Mouse (Mus musculus): Measurements from ENCODE around the gene Jakmip3.
A peak's percentile ranks its signal among the peaks of the same experiment; 100 is the strongest.

Jakmip3 gene

DNA sequence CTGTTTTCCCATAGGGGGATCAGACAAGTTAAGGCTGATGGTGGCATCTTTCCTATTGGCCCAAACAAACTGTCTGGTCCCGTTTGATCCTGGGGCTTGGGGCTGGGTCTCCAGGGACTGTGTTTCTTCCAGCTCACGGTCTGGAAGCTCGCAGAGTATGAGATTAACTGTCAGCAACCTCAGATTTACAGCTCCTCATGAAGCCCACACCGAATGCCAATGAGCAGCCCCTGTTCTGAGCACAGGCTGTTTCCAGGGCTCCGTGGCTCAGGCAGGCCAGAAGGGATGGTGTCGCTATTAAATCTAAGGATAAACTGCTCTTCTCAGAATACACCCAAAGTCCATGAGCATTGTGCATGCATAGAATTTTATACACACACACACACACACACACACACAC, 133.7 kb downstream of the Jakmip3 start:
- DNase-seq, result no peak

DNA sequence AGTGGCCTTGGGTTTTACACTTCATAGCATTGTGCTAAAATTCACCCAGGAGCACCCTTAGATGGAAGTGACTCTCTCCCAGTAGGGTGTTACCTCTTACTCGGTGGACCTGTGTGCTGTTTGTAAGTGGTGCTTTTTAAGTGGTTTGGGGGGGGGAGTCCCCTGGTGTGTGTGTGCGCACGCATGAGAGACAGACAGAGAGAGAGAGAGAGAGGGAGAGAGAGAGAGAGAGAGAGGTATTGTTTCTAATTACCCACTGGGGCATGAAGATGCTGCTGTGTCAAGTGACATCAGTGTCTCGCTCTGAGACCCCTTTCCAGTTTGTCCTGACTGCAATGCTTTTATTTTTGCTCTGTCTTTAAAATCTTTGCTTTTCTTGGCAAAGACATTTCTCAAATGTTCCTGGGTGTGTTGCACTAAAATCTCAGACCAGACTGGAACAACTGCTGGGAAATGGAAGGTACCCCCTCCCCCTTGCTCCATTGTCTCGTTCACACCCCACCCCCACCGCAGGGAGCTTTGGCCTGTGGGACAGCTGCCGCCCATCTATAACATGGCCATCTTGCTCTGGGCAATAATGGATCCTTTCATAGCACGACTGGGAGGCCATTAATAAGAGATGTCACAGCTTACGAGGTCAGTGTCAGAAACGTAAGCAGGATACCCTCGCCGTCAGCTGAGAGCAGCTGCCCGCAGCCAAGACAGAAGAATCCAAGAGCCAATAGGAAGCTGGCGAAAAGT, 134.7 kb downstream of the Jakmip3 start:
- no peak for DNase-seq

DNA sequence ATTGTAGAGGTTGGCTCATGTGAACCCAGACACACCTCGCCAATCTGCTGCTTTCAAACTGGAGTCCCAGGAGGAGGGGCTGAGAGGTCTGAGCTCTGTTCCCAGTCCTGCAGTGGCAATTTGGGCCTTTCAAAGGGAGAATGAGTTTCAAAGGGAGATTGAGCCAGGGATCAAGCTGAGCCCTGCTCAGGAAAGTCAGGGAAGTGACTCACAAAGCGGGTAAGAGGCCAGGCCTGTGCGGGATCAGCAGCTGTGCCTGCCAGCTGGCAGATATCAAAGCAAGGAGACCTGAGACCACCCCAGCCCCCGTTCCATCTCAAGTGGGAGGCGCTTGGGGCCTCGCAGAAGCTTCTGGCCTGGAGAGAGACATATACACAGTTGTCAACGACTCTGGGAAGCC, 136.8 kb downstream of the Jakmip3 start:
- peak; percentile 73 for DNase-seq

DNA sequence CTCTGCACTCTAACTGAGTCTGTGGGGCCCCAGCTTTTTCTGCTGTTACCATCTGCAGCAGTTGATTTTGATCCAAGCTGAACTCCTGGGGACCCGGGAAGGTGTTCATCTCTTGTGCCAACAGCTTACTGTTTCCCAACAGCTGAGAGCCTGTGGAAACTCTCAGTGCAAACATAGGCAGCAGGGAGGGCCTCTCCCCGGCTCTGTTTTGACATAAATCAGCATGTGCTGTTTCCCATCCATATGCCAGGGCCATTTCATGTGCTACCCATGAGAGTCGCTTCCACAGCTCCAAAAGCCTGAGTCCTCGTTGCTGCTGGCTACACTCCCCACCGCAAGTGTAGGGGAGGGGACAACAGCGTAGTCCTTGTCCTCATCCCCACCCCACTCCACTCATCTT, 137.7 kb downstream of the Jakmip3 start:
- peak; percentile 42 for DNase-seq

DNA sequence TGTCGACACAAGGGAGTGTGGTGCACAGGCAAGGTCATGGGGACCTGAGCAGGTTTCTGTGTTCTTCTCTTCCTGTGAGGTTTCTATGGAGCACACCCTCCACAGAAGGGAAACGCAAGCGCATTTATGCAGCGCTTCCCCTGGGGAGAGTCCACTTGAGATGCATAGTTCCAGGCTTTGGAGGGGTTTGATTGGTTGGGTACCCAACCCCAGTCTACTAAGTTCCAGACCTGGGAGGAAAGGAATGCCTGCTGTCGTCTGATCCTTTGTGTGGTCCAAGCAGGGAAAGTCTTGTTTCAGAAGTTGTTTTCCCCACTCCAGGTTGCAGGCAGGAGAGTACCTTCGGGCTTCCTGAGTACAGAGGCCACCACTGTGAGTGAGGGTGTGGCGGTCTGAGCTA, 138.6 kb downstream of the Jakmip3 start:
- no peak for DNase-seq

DNA sequence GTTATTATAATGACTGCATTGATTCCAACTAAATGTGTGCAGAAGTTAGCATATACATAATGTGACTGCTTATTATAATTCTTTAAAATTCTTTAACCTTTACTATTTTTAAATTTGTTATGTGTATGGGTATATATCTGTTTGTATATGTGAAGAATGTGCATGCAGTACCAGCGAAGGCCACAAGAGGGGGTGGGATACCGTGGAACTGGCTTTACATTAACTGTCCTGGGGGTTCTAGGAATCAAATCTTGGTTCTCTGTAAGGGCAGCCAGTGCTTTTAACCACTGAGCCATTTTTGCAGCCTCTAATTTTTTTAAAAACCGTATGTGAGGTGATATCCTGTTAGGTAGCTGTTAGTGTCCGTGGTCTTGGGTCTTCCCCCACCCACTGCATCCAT, 140.2 kb downstream of the Jakmip3 start:
- no peak for DNase-seq

DNA sequence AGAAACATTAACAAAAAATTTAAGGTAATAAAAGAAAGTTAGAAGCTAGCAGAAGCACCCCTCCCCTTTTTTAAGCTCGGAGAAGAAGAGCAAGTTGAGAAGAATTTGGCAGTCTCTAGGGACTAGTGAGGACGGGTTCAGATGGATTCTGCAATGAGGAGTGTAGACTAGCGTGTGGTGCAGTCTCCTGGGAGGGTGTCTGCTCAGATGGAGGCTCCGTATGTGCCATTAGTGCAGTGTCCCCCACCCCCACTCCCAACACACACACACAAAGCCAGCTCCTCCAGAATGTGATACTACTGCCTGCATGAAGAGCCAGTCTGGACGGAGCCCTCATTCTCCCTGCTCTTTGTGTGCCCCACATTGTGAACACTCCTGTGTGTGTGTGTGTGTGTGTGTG, 140.6 kb downstream of the Jakmip3 start:
- DNase-seq, result no peak

DNA sequence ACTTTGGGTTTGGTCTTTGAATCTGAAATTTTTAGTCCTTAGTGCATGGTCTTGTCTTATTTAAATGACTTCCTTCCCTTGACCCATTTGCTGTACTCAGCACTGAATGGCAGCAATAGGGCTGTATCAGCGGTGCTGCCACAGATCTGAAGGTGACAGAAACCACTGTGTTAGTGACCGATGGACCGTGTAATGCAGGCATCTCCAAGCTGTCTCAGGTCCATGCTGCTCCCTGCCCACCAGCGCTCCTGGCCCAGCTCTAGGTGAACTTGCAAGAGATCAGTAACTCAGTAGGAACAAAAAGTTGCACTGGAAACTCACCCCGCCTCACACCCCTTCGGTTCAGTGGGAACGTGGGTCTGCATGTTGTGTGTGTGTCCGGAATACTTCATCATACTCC, 141.8 kb downstream of the Jakmip3 start:
- DNase-seq, result peak; percentile 45

DNA sequence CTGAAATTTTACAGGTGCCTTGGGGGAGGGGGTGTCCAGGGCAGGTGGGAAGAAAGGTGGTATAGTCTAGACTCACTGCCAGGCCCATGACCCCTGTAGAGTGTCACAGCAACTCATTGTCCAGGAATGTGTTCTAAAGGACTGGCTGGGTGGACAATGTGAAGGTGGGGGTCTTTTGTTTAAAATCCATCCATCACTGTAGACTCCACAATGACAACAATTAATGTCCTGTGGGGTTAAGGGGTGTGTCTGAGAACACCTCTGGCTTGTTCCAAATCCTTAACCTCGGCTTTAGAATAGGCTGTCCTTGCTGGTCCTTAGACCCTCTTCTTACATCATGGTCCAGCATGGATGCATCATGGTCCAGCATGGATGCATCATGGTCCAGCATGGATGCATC, 143.8 kb downstream of the Jakmip3 start:
- peak; percentile 47 for DNase-seq

DNA sequence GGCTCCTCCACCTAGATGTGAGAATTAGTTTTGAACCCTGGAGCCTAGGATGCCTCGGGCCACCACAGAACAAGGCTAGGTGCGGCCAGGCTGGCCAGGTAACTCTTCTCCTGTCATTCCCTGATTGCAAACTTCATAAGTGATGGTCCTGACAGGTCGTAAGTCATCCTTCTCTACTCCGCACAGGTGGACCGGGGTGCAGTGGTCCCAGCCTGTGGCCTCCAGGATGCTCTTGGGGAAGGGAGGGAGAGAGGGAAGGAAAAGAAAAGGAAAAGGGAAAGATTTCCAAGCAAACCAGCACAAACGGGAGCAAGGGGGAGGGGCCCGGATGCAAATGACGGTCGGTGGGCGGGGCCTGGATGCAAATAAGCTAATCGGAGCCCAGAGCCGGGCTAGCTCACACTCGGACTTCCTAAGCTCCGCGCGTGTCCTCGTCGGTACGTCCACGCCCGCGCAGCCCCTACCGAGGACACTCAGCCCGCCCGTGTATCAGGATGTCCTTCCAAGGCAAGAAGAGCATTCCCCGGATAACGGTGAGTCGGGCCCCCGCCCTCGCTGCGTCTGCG, 145.2 kb downstream of the Jakmip3 start, which contains the start of gene Dpysl4:
TSS of gene Dpysl4 (plus strand) at position 373 of the 566 bp plus-strand sequence.
- peak; percentile 94 for DNase-seq

DNA sequence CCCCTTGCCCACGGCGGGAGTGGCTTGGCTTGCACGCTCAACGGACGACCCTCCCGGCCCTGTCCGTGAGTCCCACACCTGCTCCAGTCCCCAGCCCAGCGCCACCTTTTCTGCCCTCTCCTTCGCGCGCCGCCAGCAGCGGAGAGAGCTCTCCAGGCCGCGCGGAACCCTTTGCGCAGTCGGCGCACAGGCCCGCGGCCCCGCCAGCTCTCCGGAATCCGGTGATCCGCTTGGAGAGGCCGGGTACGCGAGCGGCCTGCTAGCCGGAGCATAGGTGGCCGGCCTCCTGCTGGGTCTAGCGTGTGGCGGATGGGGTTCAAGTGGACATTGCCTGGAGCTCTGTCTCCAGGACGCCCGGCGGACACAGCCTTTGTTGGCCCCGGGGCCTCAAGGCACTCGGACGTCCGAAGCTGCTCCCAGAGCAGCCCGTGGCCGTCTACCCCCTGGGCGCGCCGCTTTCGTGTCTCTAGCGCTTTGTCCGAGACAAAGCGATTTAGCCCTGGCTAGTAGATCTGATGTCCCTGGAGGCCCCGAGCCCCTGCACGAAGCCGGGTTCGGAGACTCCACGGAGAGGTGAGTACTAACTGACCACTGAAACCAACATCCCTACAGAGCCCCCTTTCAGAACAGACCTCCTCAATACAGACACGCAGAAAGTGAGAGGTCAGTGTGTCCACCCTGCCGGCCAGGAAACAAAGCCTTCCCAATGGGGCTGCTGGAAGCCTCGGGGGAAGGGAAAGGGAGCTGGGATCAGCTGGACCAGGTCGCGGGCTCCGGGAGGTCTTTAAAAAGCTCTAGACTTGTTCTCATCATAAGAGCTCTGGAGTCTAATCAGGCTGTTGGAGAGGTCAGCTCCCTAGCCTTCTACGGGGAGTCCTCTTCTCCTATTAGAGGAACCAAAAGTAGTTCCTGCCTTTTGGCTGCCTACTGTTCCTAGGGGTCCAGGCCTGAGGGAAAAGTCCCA, 145.9 kb downstream of the Jakmip3 start:
- no peak for DNase-seq

DNA sequence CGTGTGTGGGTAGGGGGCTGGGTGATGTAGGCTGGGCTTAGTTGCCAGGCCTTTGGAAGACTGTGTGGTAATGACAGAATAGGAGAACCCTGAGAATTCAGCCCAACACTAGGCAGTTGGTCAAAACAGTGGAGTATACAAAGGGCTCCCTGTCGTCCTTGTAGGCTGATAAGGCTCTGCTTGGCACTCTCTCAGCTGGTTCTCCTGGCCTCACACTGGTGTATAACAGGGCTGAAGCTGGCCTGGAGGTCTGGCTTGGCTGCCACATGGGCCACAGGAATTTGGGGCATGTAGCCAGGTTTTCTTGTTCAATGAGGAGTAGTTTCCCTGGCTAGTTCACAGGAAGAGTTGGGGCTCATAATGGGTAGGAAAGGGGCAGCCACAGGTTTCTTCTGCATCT, 147.3 kb downstream of the Jakmip3 start:
- peak; percentile 85 for DNase-seq

DNA sequence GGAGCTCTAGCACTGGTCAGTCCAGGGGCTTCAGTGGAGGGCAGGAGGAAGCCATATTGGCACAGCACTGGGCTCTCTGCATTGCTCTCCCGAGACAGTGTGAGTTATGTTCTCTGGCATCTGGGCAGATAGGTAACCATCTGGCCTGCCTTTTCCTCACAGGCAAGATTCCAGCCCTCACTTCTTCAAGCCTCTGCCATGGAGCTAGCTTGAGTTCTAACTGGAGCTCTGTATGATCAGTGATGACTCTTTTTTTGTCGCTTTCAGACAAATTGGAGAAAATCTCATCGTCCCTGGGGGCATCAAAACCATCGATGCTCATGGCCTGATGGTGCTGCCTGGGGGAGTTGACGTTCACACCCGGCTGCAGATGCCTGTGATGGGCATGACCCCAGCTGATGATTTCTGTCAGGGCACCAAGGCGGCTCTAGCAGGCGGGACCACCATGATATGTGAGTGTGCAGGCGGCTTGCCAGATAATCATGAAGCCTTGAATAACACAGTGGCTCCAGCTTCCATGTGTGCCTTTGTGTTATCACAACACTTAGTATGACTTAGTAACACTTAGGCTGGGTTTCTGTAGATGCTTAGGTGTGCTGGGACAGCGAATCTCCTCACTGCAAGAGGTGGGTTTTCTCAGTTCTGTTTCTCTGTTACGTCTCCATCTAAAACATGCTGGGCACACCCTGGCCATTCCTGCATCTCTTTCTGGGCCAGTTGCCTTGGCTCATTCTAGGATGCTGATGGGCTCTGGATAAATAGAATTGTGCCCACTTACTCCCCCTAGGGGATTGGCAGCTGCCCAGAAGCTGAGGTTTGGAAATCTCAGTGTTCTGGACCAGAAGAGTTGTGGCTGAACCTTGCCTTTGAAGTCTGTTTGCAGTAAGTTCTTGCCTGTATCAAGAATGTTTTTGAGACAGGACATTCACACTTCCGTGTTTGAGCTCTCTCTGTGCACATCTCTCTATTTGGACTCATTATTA, 149.7 kb downstream of the Jakmip3 start:
- peak; percentile 57 for DNase-seq

DNA sequence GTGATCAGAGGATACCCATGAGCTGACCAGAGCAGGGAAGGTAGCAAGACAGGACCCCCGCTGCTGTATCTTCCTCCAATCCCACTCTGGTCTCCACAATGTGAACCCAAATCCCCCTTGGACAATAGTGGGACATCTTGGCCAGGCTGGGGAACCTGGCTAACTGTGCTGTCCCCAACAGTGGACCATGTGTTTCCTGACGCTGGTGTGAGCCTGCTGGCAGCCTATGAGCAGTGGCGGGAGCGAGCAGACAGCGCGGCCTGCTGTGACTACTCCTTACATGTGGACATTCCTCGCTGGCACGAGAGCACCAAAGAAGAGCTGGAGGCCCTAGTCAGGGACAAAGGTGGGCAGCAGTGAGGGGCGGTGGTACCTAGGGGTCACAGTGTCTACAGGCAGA, 151.2 kb downstream of the Jakmip3 start:
- DNase-seq, result peak; percentile 66

DNA sequence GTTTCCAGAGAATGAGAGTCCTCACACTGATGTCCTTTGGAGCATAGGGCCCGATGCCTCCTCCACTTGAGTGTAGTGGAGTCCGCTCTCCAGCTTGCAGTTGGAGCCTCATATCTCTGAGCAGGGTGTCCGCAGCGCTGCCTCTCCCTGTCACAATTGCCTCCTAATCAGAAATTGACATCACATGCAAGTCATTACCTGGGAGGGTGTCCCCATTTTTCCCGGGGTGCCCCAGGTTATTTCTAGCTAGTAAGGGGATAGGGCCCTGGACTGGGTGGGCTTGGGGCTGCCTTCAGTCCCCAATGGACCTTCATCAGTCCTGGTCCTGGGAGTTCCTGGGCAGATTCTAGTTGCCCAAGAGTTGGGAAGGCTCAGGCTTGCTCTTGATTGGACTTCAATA, 152.1 kb downstream of the Jakmip3 start:
- peak; percentile 62 for DNase-seq

DNA sequence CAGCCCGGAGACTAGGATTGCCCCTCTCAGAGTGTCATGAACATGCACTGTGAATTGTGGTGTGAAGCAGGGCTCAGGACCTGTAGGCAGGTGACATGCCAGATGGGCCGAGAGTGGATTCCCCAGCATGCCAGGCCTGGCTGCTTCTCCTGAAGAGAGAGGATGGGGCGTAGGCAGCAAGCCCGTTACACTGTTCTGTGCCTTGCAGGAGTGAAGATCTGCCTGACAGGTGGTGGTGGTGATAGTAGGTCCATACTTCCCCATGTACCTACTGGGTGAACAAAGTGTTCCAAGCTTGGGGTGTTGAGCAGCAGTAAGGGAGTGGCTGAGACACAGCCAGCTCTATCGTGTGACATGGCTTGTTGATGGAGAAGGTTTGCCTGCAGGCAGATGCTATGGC, 152.6 kb downstream of the Jakmip3 start:
- peak; percentile 94 for DNase-seq

DNA sequence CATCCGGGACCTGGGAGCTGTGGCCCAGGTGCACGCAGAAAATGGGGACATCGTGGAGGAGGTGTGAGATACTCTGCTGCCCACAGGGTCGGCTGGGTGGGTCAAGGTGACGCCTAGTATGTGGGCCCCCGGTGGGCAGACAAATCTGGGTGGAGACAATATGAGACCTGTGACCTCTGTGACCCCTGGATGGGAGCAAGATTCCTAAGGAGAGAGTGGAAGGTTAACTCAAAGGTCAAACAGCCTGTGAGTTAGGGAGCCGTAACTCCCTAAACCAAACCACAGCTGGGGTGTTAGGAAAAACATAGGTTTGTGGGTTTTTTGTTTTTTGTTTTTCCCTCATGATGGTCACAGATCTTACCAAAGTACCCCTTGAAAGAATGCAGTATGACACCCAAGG, 153.3 kb downstream of the Jakmip3 start:
- peak; percentile 60 for DNase-seq

DNA sequence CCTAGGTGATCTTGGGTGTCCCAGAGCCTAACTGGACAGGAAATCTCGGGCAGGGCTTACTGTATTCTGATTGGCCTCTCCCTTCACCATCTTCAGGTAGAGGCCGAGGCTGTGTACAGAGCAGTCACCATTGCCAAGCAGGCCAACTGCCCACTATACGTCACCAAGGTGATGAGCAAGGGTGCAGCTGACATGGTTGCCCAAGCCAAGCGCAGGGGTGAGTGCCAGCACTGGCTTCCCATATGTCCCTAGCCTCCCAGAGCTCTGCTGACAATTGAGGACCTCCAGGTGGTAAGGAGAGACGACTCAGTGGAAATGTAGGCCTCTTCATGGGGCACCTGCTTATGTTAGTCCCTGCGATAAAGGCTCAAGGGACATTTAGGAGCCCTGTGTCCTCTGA, 154.2 kb downstream of the Jakmip3 start:
- peak; percentile 98 for DNase-seq

DNA sequence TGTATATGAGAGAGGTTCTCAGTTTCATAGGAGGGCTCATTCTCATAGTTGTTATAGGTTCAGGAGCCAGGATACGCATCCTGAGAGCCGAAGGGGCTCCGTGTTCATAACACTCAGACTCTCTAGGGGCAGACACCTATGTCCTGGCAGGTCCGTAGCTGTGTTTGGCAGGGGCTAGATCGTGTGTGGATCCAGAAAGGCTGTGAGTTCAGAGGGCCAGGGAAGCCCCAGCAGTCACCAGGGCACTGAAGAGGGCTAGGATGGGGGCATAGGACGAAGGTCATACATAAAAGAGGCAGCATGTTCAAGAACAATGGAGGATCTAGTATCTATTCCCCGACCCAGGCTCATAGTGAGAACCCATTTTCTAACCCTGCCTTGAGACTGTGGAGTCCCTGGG, 154.8 kb downstream of the Jakmip3 start:
- DNase-seq, result peak; percentile 62

DNA sequence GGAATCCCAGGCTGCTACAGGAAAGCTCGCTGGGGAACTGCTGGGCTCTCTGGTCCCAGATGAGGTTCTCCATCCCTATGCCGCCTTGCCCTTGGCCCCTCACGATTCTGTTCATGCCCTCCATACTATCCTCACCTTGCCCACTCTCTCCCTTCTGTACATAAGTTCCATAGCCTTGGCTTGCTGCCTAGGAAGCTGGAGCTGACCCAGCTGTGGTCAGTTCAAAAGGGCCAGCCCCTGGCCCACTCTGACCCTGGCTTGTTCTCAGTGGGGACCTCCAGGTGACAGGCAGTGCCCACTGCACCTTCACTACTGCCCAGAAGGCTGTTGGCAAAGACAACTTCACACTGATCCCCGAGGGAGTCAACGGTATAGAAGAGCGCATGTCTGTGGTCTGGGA, 155.9 kb downstream of the Jakmip3 start:
- DNase-seq, result peak; percentile 68

DNA sequence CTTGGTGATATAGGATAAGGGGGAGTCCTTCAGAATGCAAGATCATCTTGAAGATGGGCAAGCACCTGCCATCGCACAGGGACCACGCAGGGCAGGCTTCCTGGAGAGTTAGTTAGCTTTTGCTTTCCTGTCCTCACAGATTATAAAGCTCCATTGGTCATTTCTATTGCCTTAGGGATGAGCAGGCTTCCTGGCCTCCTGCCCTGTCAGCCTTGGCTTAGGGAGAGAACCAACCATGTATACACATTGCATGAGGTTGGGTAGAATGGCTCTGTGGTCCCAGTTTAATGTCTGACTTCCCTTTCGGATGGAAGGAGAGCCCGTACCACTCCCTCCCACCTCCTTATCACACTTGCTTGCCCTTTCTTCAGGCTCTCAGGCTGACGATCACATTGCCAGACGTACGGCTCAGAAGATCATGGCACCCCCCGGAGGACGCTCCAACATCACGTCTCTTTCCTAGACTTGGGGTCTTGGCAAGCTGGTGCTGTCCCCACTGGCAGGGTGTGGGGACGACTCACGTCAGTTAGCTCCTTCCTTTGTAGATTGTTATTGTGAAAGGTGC, 160.1 kb downstream of the Jakmip3 start:
- DNase-seq, result peak; percentile 56

DNA sequence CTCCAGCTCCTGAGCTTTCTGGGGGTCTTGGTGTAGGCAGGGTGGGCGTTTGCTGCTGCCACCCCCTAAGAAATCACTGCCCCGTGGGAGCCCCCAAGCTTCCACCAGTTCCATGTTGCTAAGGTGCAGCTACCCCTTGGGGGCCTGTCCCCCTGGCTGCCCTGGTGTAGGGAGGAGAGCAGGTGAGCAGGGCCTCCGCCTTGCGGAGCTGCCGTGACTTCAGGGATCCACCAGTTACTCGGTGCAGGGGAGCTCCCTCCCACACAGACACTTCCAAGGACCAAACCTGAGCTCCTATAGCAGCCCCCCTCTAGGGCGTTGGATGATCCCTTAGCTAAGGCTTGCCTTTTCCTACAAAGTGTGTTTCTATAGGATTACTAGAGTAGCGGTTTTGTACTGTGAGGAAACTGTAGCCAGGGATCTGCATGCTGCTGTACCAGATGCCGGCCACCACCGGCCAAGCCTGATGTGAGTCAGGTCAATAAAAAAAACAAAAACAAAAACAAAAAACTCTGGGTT, 160.8 kb downstream of the Jakmip3 start:
- DNase-seq, result peak; percentile 60

All from cerebellum, adult 9-11 months (tissue).